Mouse (Mus musculus) erythroblast, embryonic 14.5 days (primary cell): ENCODE measurements at regions not wholly inside any gene's neighbourhood (a gene's known extent, or its start where the extent isn't known, plus 50 kb on each side); places are given as distances from the start of the nearest gene placed in this dataset.

Experiments used
- GATA1 ChIP-seq: IDR thresholded peaks from 2 replicates; pipeline ENCODE4 v1.6.1; 2012; ENCODE audit warnings: low read length, inconsistent platforms, mixed read lengths
- TAL1 ChIP-seq: IDR thresholded peaks from 3 replicates; pipeline ENCODE4 v1.6.1; 2012; ENCODE audit warnings: low read length, inconsistent platforms, mixed read lengths

- no peak for TF ChIP-seq GATA1
- no peak for TF ChIP-seq TAL1
Observed at GRCm38 (mm10) chr10:17175385-17175784, 547.6 kb upstream of the Cited2 start.
